ENCODE assay signal across 12 mouse cellular contexts in the genomic region with DNA sequence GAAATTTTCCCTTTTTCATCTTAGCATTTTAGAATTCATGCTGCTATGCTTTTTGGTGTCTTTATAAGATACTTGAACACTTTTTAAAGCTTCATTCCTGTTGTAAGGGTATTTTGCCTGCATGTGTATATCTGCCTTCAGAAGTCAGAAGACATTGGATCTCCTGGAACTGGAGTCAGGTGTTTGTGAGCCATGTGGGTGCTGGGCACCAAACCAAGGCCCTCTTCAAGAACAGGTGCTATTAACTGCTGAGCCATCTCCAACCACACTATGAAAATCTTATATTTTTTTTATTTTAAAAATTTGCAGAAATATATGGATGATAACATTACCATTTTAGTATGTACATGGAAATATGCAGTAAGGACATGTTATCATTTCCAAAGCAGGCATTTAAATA. TPM values are rescaled to one million over a fixed set of nuclear protein-coding genes. Genes with fewer than 3 reads are reported as not detected.
A peak's percentile ranks its signal among the peaks of the same experiment; 100 is the strongest.
DNase-seq lines count a peak whose midpoint lies in the region; ATAC-seq lines count a peak whose summit lies in the region.
"Had no signal": no experiment of that assay in that cellular context is flagged by ENCODE, and none has a peak within 500 bp of the region (broad histone marks: within the 10 kb centered on the region; RNA-seq: fewer than 3 reads in every experiment).

No protein-coding gene starts in this region.

- H3K27ac ChIP-seq in heart, embryonic 12.5 days (ENCODE audit: poor library complexity, severe bottlenecking) = no peak overlapping the region
- peak overlapping the region; percentile 100; the same call in 1 of the 2 replicates for H3K27ac ChIP-seq in embryonic facial prominence, embryonic 10.5 days (replicated peaks)
- H3K27ac ChIP-seq in forebrain, embryonic 16.5 days (ENCODE audit: low read length) = no peak overlapping the region
- no peak overlapping the region for H3K27ac ChIP-seq in midbrain, embryonic 11.5 days (ENCODE audit: low read depth, low read length)
- H3K27ac ChIP-seq: liver, embryonic 14.5 days had no signal

- peaks cover 10% of the 10 kb centered on the region for H3K4me1 ChIP-seq in heart, embryonic 12.5 days (replicated peaks)
- H3K4me1 ChIP-seq in embryonic facial prominence, embryonic 10.5 days = peaks cover 13% of the 10 kb centered on the region
- H3K4me1 ChIP-seq in forebrain, embryonic 16.5 days (replicated peaks; ENCODE audit: control insufficient read depth, insufficient read depth, low read length) = peaks cover 20% of the 10 kb centered on the region
- peaks cover 5% of the 10 kb centered on the region; the same call in 1 of the 2 replicates for H3K4me1 ChIP-seq in midbrain, embryonic 11.5 days (ENCODE audit: control insufficient read depth, insufficient read depth, low read length)

- no peaks in the 10 kb centered on the region for H3K9me3 ChIP-seq in heart, embryonic 12.5 days (replicated peaks)
- H3K9me3 ChIP-seq in embryonic facial prominence, embryonic 10.5 days = no peaks in the 10 kb centered on the region
- H3K9me3 ChIP-seq in forebrain, embryonic 16.5 days (ENCODE audit: control insufficient read depth, low read length) = no peaks in the 10 kb centered on the region
- no peaks in the 10 kb centered on the region for H3K9me3 ChIP-seq in midbrain, embryonic 11.5 days (ENCODE audit: control insufficient read depth, low read length)

- no peak for DNase-seq in heart, adult 9 months (ENCODE audit: low spot score in 2 of 2)
- no peak for DNase-seq in embryonic facial prominence, embryonic 10.5 days (ENCODE audit: low spot score)
- no peak for DNase-seq in midbrain, embryonic 11.5 days (ENCODE audit: low spot score, missing footprints)
- no peak for DNase-seq in right cerebral cortex, adult 2 months (ENCODE audit: low spot score in 2 of 2)
- DNase-seq in left cerebral cortex, adult 8-10 months (ENCODE audit: low spot score in 2 of 2) = no peak
- DNase-seq: cerebellum, adult 8-10 months; kidney, postnatal 25 days had no signal

- no peak overlapping the region for H3K9ac ChIP-seq in heart, embryonic 12.5 days
- H3K9ac ChIP-seq in forebrain, embryonic 16.5 days (replicated peaks; ENCODE audit: low read depth, low read length) = no peak overlapping the region
- peak overlapping the region; percentile 42; the same call in 1 of the 2 replicates for H3K9ac ChIP-seq in midbrain, embryonic 11.5 days (ENCODE audit: low read length)

- peak overlapping the region; percentile 44; the same call in 1 of the 2 replicates for H3K4me2 ChIP-seq in heart, embryonic 12.5 days
- peak overlapping the region; percentile 89 for H3K4me2 ChIP-seq in forebrain, embryonic 16.5 days (ENCODE audit: low read length)
- peak overlapping the region; percentile 81 for H3K4me2 ChIP-seq in midbrain, embryonic 11.5 days

- peaks cover 15% of the 10 kb centered on the region for H3K36me3 ChIP-seq in heart, embryonic 12.5 days
- H3K36me3 ChIP-seq in embryonic facial prominence, embryonic 10.5 days (replicated peaks) = peaks cover 39% of the 10 kb centered on the region
- H3K36me3 ChIP-seq in forebrain, embryonic 16.5 days (ENCODE audit: control insufficient read depth, insufficient read depth) = no peaks in the 10 kb centered on the region
- H3K36me3 ChIP-seq in midbrain, embryonic 11.5 days (ENCODE audit: control insufficient read depth, insufficient read depth, low read length) = no peaks in the 10 kb centered on the region

- H3K4me3 ChIP-seq in heart, embryonic 12.5 days = no peak overlapping the region
- H3K4me3 ChIP-seq in embryonic facial prominence, embryonic 10.5 days = peak overlapping the region; percentile 91
- H3K4me3 ChIP-seq in forebrain, embryonic 16.5 days (replicated peaks; ENCODE audit: low read length) = peak overlapping the region; percentile 40
- H3K4me3 ChIP-seq in midbrain, embryonic 11.5 days (ENCODE audit: low read depth, low read length) = peak overlapping the region; percentile 14; the same call in 1 of the 2 replicates

- H3K27me3 ChIP-seq in heart, embryonic 12.5 days (replicated peaks) = no peaks in the 10 kb centered on the region
- H3K27me3 ChIP-seq in embryonic facial prominence, embryonic 10.5 days (replicated peaks; ENCODE audit: low read depth, poor library complexity, severe bottlenecking) = no peaks in the 10 kb centered on the region
- no peaks in the 10 kb centered on the region for H3K27me3 ChIP-seq in forebrain, embryonic 16.5 days (replicated peaks; ENCODE audit: control insufficient read depth, insufficient read depth, low read length)
- H3K27me3 ChIP-seq in midbrain, embryonic 11.5 days (ENCODE audit: control insufficient read depth, insufficient read depth, low read length) = no peaks in the 10 kb centered on the region

- no peak for ATAC-seq in heart, embryonic 12.5 days (ENCODE audit: insufficient number of reproducible peaks, low FRiP score)
- no peak for ATAC-seq in forebrain, embryonic 16.5 days
- no peak for ATAC-seq in midbrain, embryonic 11.5 days (ENCODE audit: low FRiP score)
- ATAC-seq in inflammation-experienced regulatory T-cells, adult 6 months = no peak
- ATAC-seq: CD4-positive, CD25-positive, alpha-beta regulatory T cell, adult 4 months had no signal

RNA-seq across cellular contexts. Expression of a gene that starts 2.3 kb away (rescaled TPM):
- polyA plus RNA-seq in heart, embryonic 12.5 days (2016; fragmentation: Nextera tagmentation; extraction: Ambion mirVana) = 140 and 158 TPM in 2 replicates
- 214 and 222 TPM in 2 replicates for polyA plus RNA-seq in embryonic facial prominence, embryonic 10.5 days (2016; fragmentation: Nextera tagmentation; extraction: Ambion mirVana)
- polyA plus RNA-seq in forebrain, embryonic 16.5 days (2015; fragmentation: Nextera tagmentation; extraction: Ambion mirVana) = 370 and 414 TPM in 2 replicates
- polyA plus RNA-seq in midbrain, embryonic 11.5 days (2014; fragmentation: Nextera tagmentation; extraction: Ambion mirVana) = 241 and 255 TPM in 2 replicates
- polyA plus RNA-seq in inflammation-experienced regulatory T-cells, adult 6 months (2017; shearing (Covaris generic)) = 100 to 1,000 TPM in 2 of 3 experiments, 10 to 100 TPM in 1; 85.7 to 110 (median 100) TPM
- 100 to 1,000 TPM in 2 of 4 experiments, 10 to 100 TPM in 2; 91.0 to 107 (median 99.9) TPM for total RNA-seq in left cerebral cortex, adult 8-10 months (2022)

RNA-seq across cellular contexts. Expression of a gene that starts 9.4 kb away (rescaled TPM):
- polyA plus RNA-seq in heart, embryonic 12.5 days (2016; fragmentation: Nextera tagmentation; extraction: Ambion mirVana) = 59.4 and 64.7 TPM in 2 replicates
- 68.2 and 73.0 TPM in 2 replicates for polyA plus RNA-seq in embryonic facial prominence, embryonic 10.5 days (2016; fragmentation: Nextera tagmentation; extraction: Ambion mirVana)
- 104 and 119 TPM in 2 replicates for polyA plus RNA-seq in forebrain, embryonic 16.5 days (2015; fragmentation: Nextera tagmentation; extraction: Ambion mirVana)
- polyA plus RNA-seq in midbrain, embryonic 11.5 days (2014; fragmentation: Nextera tagmentation; extraction: Ambion mirVana) = 107 and 119 TPM in 2 replicates
- polyA plus RNA-seq in inflammation-experienced regulatory T-cells, adult 6 months (2017; shearing (Covaris generic)) = 10 to 100 TPM in 1 of 3 experiments, 1 to 10 TPM in 2; 6.1 to 11.8 (median 6.8) TPM
- total RNA-seq in left cerebral cortex, adult 8-10 months (2022) = 100 to 1,000 TPM; 115 to 118 (median 116) TPM

RNA-seq across cellular contexts. Expression of a gene that starts 20.2 kb away (rescaled TPM):
- polyA plus RNA-seq in heart, embryonic 12.5 days (2016; fragmentation: Nextera tagmentation; extraction: Ambion mirVana) = 0.45 TPM in 1 of 2 replicates, not detected in the other
- 0.69 and 2.5 TPM in 2 replicates for polyA plus RNA-seq in embryonic facial prominence, embryonic 10.5 days (2016; fragmentation: Nextera tagmentation; extraction: Ambion mirVana)
- polyA plus RNA-seq in forebrain, embryonic 16.5 days (2015; fragmentation: Nextera tagmentation; extraction: Ambion mirVana) = not detected in 2 replicates
- polyA plus RNA-seq in midbrain, embryonic 11.5 days (2014; fragmentation: Nextera tagmentation; extraction: Ambion mirVana) = not detected in 2 replicates
- polyA plus RNA-seq in inflammation-experienced regulatory T-cells, adult 6 months (2017; shearing (Covaris generic)) = not detected
- total RNA-seq in left cerebral cortex, adult 8-10 months (2022) = 1 to 10 TPM in 1 of 4 experiments, under 1 TPM in 1, not detected in 2; 0.84 to 3.2 TPM
- polyA plus RNA-seq: CD4-positive, CD25-positive, alpha-beta regulatory T cell, adult 4 months had no signal

RNA-seq across cellular contexts. Expression of a gene that starts 31.9 kb away (rescaled TPM):
- polyA plus RNA-seq in heart, embryonic 12.5 days (2016; fragmentation: Nextera tagmentation; extraction: Ambion mirVana) = 16.2 and 18.0 TPM in 2 replicates
- 22.6 and 25.1 TPM in 2 replicates for polyA plus RNA-seq in embryonic facial prominence, embryonic 10.5 days (2016; fragmentation: Nextera tagmentation; extraction: Ambion mirVana)
- polyA plus RNA-seq in forebrain, embryonic 16.5 days (2015; fragmentation: Nextera tagmentation; extraction: Ambion mirVana) = 34.2 and 36.0 TPM in 2 replicates
- 23.6 and 26.4 TPM in 2 replicates for polyA plus RNA-seq in midbrain, embryonic 11.5 days (2014; fragmentation: Nextera tagmentation; extraction: Ambion mirVana)
- polyA plus RNA-seq in inflammation-experienced regulatory T-cells, adult 6 months (2017; shearing (Covaris generic)) = 10 to 100 TPM; 20.2 to 39.5 (median 34.5) TPM
- total RNA-seq in left cerebral cortex, adult 8-10 months (2022) = 10 to 100 TPM; 19.3 to 25.6 (median 22.3) TPM

RNA-seq across cellular contexts. Expression of a gene that starts 35.2 kb away (rescaled TPM):
- polyA plus RNA-seq in heart, embryonic 12.5 days (2016; fragmentation: Nextera tagmentation; extraction: Ambion mirVana) = 314 and 325 TPM in 2 replicates
- 902 and 949 TPM in 2 replicates for polyA plus RNA-seq in embryonic facial prominence, embryonic 10.5 days (2016; fragmentation: Nextera tagmentation; extraction: Ambion mirVana)
- 420 and 457 TPM in 2 replicates for polyA plus RNA-seq in forebrain, embryonic 16.5 days (2015; fragmentation: Nextera tagmentation; extraction: Ambion mirVana)
- polyA plus RNA-seq in midbrain, embryonic 11.5 days (2014; fragmentation: Nextera tagmentation; extraction: Ambion mirVana) = 658 and 748 TPM in 2 replicates
- 100 to 1,000 TPM; 402 to 450 (median 421) TPM for polyA plus RNA-seq in inflammation-experienced regulatory T-cells, adult 6 months (2017; shearing (Covaris generic))
- 10 to 100 TPM; 47.4 to 75.1 (median 61.7) TPM for total RNA-seq in left cerebral cortex, adult 8-10 months (2022)
